Mouse (Mus musculus): ENCODE results near the gene Shb. TPM values are rescaled to one million over a fixed set of nuclear protein-coding genes. Genes with fewer than 3 reads are reported as not detected.
A peak's percentile ranks its signal among the peaks of the same experiment; 100 is the strongest.

Gene Shb
- polyA plus RNA-seq, 1 experiment from 2014 or later, result 2.5 TPM

DNA sequence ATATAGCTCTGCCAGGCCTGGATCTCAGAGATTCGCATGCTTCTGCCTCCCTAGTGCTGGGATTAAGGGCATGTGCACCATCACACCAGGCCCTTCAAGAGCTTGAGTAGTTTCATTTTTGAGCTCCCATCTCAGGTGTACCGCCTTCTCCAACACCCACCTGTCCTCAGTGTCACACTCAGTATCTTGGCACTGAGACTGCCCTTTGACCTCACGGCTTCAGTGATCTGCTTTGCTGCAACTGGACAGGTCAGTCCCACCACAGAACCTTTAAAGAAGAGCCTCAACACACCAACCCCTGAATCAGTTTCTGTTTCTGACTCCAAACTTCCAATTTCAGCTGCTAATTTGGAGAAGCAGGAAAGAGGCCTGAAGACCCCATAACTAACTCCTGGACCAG is 68.1 kb downstream of the Shb start:
- TF ChIP-seq CTCF (IDR thresholded peaks at IDR 0.05; ENCODE audit: low read depth) (no peak), EP300 (IDR thresholded peaks at IDR 0.05; ENCODE audit: low read depth) (no peak)
- no peak overlapping the region for H3K9ac ChIP-seq (replicated peaks)
- 78% methylated on average over 3 of the region's 3 CpGs for WGBS (ENCODE audit: insufficient replicate concordance)
- ATAC-seq (no peak), DNase-seq (no peak)
- no peaks in the 10 kb centered on the region for H3K27me3 ChIP-seq (ENCODE audit: insufficient read depth, low read length)
- no peak overlapping the region for H3K27ac ChIP-seq (ENCODE audit: low read depth)
- no peaks in the 10 kb centered on the region for H3K36me3 ChIP-seq (replicated peaks; ENCODE audit: insufficient read depth, low read length)
- peaks cover 35% of the 10 kb centered on the region for H3K4me1 ChIP-seq (ENCODE audit: insufficient read depth)
- no peak overlapping the region for H3K4me2 ChIP-seq (ENCODE audit: low read depth, low read length)
- H3K9me3 ChIP-seq (ENCODE audit: low read length), result no peaks in the 10 kb centered on the region
- no peak overlapping the region for H3K4me3 ChIP-seq (ENCODE audit: low read depth, low read length)

DNA sequence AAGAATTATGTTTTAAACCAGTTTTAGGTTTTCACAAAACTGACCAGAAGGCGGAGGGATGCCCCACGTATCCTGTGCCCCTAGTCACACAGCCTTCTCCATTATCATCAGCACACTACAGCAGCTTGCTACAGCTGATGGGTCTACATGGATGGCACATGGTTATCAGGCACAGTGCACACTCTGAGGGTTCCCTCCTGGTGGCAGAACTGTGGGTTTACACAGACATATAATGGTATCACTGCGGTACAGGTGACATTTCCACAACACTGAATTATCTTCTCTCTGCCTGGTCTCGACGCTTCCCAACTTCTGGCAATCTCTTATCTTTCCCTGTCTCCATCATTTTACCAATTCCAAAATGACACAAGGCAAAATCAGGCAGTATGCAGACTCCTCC is 69.6 kb downstream of the Shb start:
- DNase-seq (no peak), ATAC-seq (peak; percentile 67)
- Histone ChIP-seq H3K27me3 (ENCODE audit: insufficient read depth, low read length) (no peaks in the 10 kb centered on the region), H3K36me3 (replicated peaks; ENCODE audit: insufficient read depth, low read length) (0 out of 2 replicates have a peak, but pooled peaks cover 2% of the 10 kb centered on the region), H3K4me1 (ENCODE audit: insufficient read depth) (peaks cover 32% of the 10 kb centered on the region), H3K27ac (ENCODE audit: low read depth) (no peak overlapping the region), H3K4me3 (ENCODE audit: low read depth, low read length) (no peak overlapping the region), H3K9ac (replicated peaks) (no peak overlapping the region), H3K9me3 (ENCODE audit: low read length) (no peaks in the 10 kb centered on the region), H3K4me2 (ENCODE audit: low read depth, low read length) (no peak overlapping the region)
- WGBS (ENCODE audit: insufficient replicate concordance), result 62% methylated on average over 5 of the region's 5 CpGs
- peak; percentile 51 for TF ChIP-seq CTCF (IDR thresholded peaks at IDR 0.05; ENCODE audit: low read depth)
- TF ChIP-seq EP300 (IDR thresholded peaks at IDR 0.05; ENCODE audit: low read depth), result 0 out of 2 replicates have a peak, but pooled peaks have one; percentile 32

DNA sequence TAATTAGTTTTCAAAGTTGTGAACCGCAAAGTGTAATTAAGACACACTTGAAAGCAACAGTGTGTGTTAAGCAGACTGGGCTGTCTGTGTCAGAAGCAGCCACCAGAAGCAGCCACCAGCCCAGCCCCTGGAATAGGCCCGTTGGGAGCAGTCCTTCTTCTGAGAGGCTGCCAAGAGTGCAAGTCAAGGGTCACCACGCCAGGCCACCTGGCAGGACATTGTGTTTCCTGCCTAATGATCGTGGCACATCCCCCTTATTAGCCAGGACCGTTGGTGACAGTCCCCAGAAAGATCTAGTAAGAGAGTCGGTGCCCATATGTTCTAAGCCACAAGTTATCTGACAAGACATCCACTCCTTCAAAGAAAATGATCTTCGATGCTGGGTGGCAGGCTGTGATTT is 70.6 kb downstream of the Shb start:
- 0 out of 2 replicates have a peak, but pooled peaks cover 2% of the 10 kb centered on the region for H3K36me3 ChIP-seq (replicated peaks; ENCODE audit: insufficient read depth, low read length)
- H3K9ac ChIP-seq (replicated peaks), result 0 out of 2 replicates have a peak overlapping the region, but pooled peaks have one; percentile 7
- 33% methylated on average over 7 of the region's 7 CpGs for WGBS (ENCODE audit: insufficient replicate concordance)
- ATAC-seq (peak; percentile 53; the same call in 1 of the 2 replicates), DNase-seq (peak; percentile 60)
- H3K4me3 ChIP-seq (ENCODE audit: low read depth, low read length), result no peak overlapping the region
- peaks cover 23% of the 10 kb centered on the region for H3K4me1 ChIP-seq (ENCODE audit: insufficient read depth)
- TF ChIP-seq CTCF (IDR thresholded peaks at IDR 0.05; ENCODE audit: low read depth) (no peak), EP300 (IDR thresholded peaks at IDR 0.05; ENCODE audit: low read depth) (peak; percentile 52; the same call in 1 of the 2 replicates)
- H3K27me3 ChIP-seq (ENCODE audit: insufficient read depth, low read length), result no peaks in the 10 kb centered on the region
- peak overlapping the region; percentile 55 for H3K27ac ChIP-seq (ENCODE audit: low read depth)
- no peaks in the 10 kb centered on the region for H3K9me3 ChIP-seq (ENCODE audit: low read length)
- no peak overlapping the region for H3K4me2 ChIP-seq (ENCODE audit: low read depth, low read length)

DNA sequence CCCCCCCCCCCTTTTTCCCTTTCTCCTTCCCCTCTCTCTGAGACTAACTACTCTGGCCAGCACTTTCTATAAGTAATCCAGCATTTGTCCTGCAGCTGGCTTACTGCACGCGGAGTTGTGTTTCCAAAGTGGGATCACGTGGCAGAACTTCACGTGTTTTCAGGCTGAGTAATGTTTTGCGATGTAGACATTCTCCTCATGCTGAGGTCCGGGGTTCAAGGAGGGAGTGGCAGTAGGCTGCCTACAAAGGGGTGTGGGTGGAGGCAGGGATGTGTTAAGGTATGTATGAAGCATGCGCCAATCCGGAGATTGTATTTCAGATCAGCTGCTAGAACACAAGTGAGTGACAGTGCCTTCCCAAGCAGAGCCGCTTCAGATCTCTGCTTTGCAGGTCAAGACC is 72.9 kb downstream of the Shb start:
- Histone ChIP-seq H3K9ac (replicated peaks) (no peak overlapping the region), H3K27me3 (ENCODE audit: insufficient read depth, low read length) (no peaks in the 10 kb centered on the region), H3K36me3 (replicated peaks; ENCODE audit: insufficient read depth, low read length) (peaks cover 5% of the 10 kb centered on the region; the same call in 1 of the 2 replicates), H3K4me3 (ENCODE audit: low read depth, low read length) (no peak overlapping the region), H3K27ac (ENCODE audit: low read depth) (no peak overlapping the region), H3K4me1 (ENCODE audit: insufficient read depth) (peaks cover 16% of the 10 kb centered on the region), H3K4me2 (ENCODE audit: low read depth, low read length) (no peak overlapping the region), H3K9me3 (ENCODE audit: low read length) (no peaks in the 10 kb centered on the region)
- DNase-seq (no peak), ATAC-seq (no peak)
- 85% methylated on average over 9 of the region's 9 CpGs for WGBS (ENCODE audit: insufficient replicate concordance)
- no peak for TF ChIP-seq CTCF (IDR thresholded peaks at IDR 0.05; ENCODE audit: low read depth)
- TF ChIP-seq EP300 (IDR thresholded peaks at IDR 0.05; ENCODE audit: low read depth), result no peak

DNA sequence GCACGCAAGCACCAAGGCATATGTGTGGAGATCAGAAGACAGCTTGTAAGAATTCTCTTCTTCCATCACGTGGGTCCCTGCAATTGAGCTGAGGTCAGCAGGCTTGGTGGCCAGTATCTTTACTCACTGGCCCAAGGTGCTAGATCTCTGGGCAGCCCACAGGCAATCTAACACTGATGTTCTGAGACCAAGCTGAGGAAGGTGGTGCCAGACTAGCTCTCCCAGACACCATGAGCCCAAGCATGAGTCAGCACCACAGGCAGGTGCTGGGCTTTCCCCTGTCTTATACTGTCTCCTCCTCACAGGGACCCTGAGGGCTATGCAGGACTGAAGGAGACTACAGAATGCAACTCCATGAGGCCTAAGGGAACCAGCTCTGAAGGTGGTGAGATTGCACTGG is 74.7 kb downstream of the Shb start:
- H3K4me2 ChIP-seq (ENCODE audit: low read depth, low read length), result no peak overlapping the region
- H3K36me3 ChIP-seq (replicated peaks; ENCODE audit: insufficient read depth, low read length), result peaks cover 5% of the 10 kb centered on the region; the same call in 1 of the 2 replicates
- TF ChIP-seq EP300 (IDR thresholded peaks at IDR 0.05; ENCODE audit: low read depth), result no peak
- no peak for TF ChIP-seq CTCF (IDR thresholded peaks at IDR 0.05; ENCODE audit: low read depth)
- no peak overlapping the region for H3K9ac ChIP-seq (replicated peaks)
- H3K9me3 ChIP-seq (ENCODE audit: low read length), result no peaks in the 10 kb centered on the region
- H3K4me1 ChIP-seq (ENCODE audit: insufficient read depth), result peaks cover 26% of the 10 kb centered on the region
- ATAC-seq, result no peak
- no peak for DNase-seq
- H3K4me3 ChIP-seq (ENCODE audit: low read depth, low read length), result no peak overlapping the region
- 81% methylated on average over 2 of the region's 2 CpGs for WGBS (ENCODE audit: insufficient replicate concordance)
- H3K27me3 ChIP-seq (ENCODE audit: insufficient read depth, low read length), result no peaks in the 10 kb centered on the region
- no peak overlapping the region for H3K27ac ChIP-seq (ENCODE audit: low read depth)

DNA sequence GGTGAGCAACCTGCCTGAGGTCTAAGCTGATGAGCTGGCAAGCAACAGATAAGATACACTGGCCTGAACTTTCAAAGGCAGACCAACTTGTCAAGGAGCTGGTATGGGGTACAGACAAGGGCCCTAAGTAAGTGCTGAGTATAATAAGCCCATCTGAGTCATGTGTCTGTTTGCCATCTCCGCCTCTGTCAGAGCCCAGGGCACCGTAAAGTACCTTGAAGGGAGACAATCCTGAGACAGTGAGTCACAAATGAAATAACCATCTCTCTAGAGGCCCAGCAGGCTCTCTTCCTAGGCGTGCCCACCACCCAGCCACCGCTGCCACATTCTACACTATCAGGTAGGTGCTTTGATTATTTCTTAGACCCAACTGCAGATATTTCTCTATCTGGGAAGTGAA is 77.3 kb downstream of the Shb start:
- Histone ChIP-seq H3K36me3 (replicated peaks; ENCODE audit: insufficient read depth, low read length) (peaks cover 5% of the 10 kb centered on the region; the same call in 1 of the 2 replicates), H3K9ac (replicated peaks) (no peak overlapping the region), H3K4me2 (ENCODE audit: low read depth, low read length) (no peak overlapping the region), H3K9me3 (ENCODE audit: low read length) (no peaks in the 10 kb centered on the region), H3K27me3 (ENCODE audit: insufficient read depth, low read length) (no peaks in the 10 kb centered on the region), H3K4me1 (ENCODE audit: insufficient read depth) (peaks cover 33% of the 10 kb centered on the region), H3K4me3 (ENCODE audit: low read depth, low read length) (no peak overlapping the region), H3K27ac (ENCODE audit: low read depth) (no peak overlapping the region)
- ATAC-seq (no peak), DNase-seq (no peak)
- 80% methylated on average over 4 of the region's 4 CpGs for WGBS (ENCODE audit: insufficient replicate concordance)
- TF ChIP-seq EP300 (IDR thresholded peaks at IDR 0.05; ENCODE audit: low read depth) (no peak), CTCF (IDR thresholded peaks at IDR 0.05; ENCODE audit: low read depth) (no peak)

Measured in liver, postnatal 0 days (tissue).